Mouse (Mus musculus): ENCODE results near the gene Msgn1.

- no peak for TF ChIP-seq CTCF (conservative IDR thresholded peaks at IDR 0.05; ENCODE audit: low read length)
- TF ChIP-seq POU5F1 (IDR thresholded peaks at IDR 0.05; ENCODE audit: borderline replicate concordance, low read length), result no peak
- no peak for TF ChIP-seq NANOG (IDR thresholded peaks at IDR 0.05; ENCODE audit: borderline replicate concordance, low read length)
Measured at GRCm38 (mm10) chr12:11215555-11215954, 6.8 kb upstream of the Msgn1 start.

Measured in E14TG2a.4 (cell line).